Mouse (Mus musculus): ENCODE results near the gene Mxra7.

DNA sequence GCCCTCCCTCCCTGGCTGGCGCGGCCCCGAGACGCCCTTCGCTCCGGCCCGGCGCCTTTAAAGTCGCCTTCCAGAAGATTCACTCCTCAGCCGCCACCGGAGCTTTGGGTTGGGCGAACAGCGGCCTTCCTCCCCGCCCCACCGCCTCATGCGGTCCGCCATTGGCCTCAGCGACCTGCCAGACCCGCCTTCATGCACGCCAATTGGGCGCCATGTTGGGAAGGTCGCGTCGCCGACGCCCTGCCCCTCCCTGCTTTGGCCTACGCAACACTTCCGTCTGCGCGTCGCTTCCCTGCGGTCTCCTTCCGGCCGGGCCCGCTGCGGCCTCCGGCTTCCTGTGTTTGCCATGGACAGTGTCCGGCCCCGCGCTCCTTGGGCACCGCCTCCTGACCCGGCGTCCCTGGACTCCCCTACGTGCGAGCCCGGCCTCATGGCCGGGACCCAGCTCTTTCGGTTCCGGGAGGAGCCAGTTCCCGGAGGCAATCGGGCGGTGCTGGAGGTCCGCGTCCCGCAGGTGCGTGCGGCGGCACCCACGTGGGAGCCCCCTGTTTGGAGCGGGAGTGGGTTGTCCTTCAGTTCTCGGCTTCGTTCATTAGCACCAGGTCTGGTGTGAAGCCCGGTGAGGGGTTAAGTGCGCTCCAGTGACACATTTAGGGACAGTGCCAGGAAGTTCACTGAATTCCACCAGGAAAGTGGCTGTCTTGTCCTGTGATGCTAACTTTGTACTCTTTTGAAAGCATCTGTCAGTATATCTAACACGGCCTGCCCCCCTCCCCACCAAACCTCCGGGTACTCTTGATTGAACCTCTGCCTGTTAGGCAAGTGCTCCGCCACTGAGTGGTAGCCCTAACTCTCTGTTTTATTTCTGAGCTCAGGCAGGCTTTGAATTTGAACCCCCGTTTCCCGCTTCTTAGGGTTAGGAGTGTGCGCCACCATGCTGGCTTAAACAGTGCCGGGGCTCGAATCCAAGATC lies 15.7 kb upstream of the Mxra7 start, which contains the start of the genes Mettl23 and Jmjd6:
- peak; percentile 66; the same call in 1 of the 2 replicates for TF ChIP-seq CTCF (IDR thresholded peaks at IDR 0.05; ENCODE audit: borderline replicate concordance, control insufficient read depth, extremely low read depth, insufficient read depth, low read length, poor library complexity)
- TF ChIP-seq POLR2A (IDR thresholded peaks at IDR 0.05; ENCODE audit: control insufficient read depth, extremely low read depth, insufficient read depth, low read length, poor library complexity): peak; percentile 75

Data from thymus, adult 2 months (tissue).